Mouse (Mus musculus) bone marrow, adult 2 months (tissue): ENCODE data around the gene 2410004B18Rik. TPM values are rescaled to one million over a fixed set of nuclear protein-coding genes. Genes with fewer than 3 reads are reported as not detected.

ENCODE experiments used
- H3K27ac ChIP-seq: fragments of 200-500 bp; 2 replicates; pipeline ENCODE4 v1.5.1; 2012; ENCODE audit warnings: low read depth, mild to moderate bottlenecking, control low read depth, inconsistent platforms, low read length; ENCODE audit not compliant: control insufficient read depth, poor library complexity, insufficient read depth
- H3K4me1 ChIP-seq: fragments of 200-500 bp; 2 replicates; pipeline ENCODE4 v1.6.1; 2011; ENCODE audit warnings: low read length; ENCODE audit not compliant: control insufficient read depth, insufficient read depth
- H3K4me3 ChIP-seq: fragments of 200-500 bp; replicated peaks from 2 replicates; pipeline ENCODE3; 2011; ENCODE audit warnings: mild to moderate bottlenecking, low read depth, low read length, control low read depth; ENCODE audit not compliant: control insufficient read depth
- CTCF ChIP-seq: fragments of 200-500 bp; IDR thresholded peaks from 2 replicates; pipeline ENCODE4 v1.5.1; 2011; ENCODE audit warnings: low read length, control low read depth; ENCODE audit not compliant: control insufficient read depth, insufficient read depth
- POLR2A ChIP-seq: fragments of 200-500 bp; IDR thresholded peaks from 2 replicates; pipeline ENCODE4 v1.6.1; 2011; ENCODE audit warnings: low read depth, mild to moderate bottlenecking, control low read depth, low read length, borderline replicate concordance; ENCODE audit not compliant: control insufficient read depth
- WGBS: fragments of 180-500 bp; shearing (Covaris S2); methylation state at CpG from one replicate; pipeline ENCODE4 v1.1.7; 2018; 5-methylcytosine and 5-hydroxymethylcytosine counted together
- polyA plus RNA-seq: library from polyadenylated mRNA; stranded (reverse); fragments of >200 nt; gene quantifications from 2 replicates; pipeline ENCODE4 v1.2.4, GENCODE M21; 2011; ENCODE audit warnings: low replicate concordance; ENCODE audit not compliant: missing spikeins, insufficient read depth, insufficient read length

The 2410004B18Rik gene
- polyA plus RNA-seq, 1 experiment: 34.3 TPM

- WGBS: 44% methylated on average over 5 of the region's 5 CpGs
- Histone ChIP-seq H3K4me3 (no peak overlapping the region), H3K27ac (no peak overlapping the region), H3K4me1 (peaks cover 3% of the 10 kb centered on the region; the same call in 1 of the 2 replicates)
- TF ChIP-seq CTCF (no peak), POLR2A (no peak)
Observed at GRCm38 (mm10) chr3:145950815-145951130, 13.0 kb downstream of the 2410004B18Rik start.

GRCm38 (mm10) chr3:145951287-145952165 lies 13.7 kb downstream of the 2410004B18Rik start:
- H3K4me3 ChIP-seq: no peak overlapping the region
- no peak for TF ChIP-seq POLR2A
- no peak for TF ChIP-seq CTCF
- peaks cover 1% of the 10 kb centered on the region; the same call in 1 of the 2 replicates for H3K4me1 ChIP-seq
- WGBS: 50% methylated on average over 17 of the region's 17 CpGs
- no peak overlapping the region for H3K27ac ChIP-seq

GRCm38 (mm10) chr3:145952945-145953344 lies 15.1 kb downstream of the 2410004B18Rik start:
- peaks cover 1% of the 10 kb centered on the region; the same call in 1 of the 2 replicates for H3K4me1 ChIP-seq
- no peak overlapping the region for H3K4me3 ChIP-seq
- TF ChIP-seq CTCF (no peak), POLR2A (no peak)
- 58% methylated on average over 7 of the region's 7 CpGs for whole genome bisulfite sequencing
- no peak overlapping the region for H3K27ac ChIP-seq

GRCm38 (mm10) chr3:145953411-145953810 lies 15.6 kb downstream of the 2410004B18Rik start:
- WGBS: 66% methylated on average over 2 of the region's 2 CpGs
- H3K4me1 ChIP-seq: peaks cover 1% of the 10 kb centered on the region; the same call in 1 of the 2 replicates

GRCm38 (mm10) chr3:145959824-145960223 lies 22.0 kb downstream of the 2410004B18Rik start:
- H3K4me1 ChIP-seq: no peaks in the 10 kb centered on the region
- 60% methylated on average over 1 of the region's 1 CpGs for WGBS
- TF ChIP-seq CTCF: no peak
- H3K27ac ChIP-seq: no peak overlapping the region
- H3K4me3 ChIP-seq: no peak overlapping the region

More at GRCm38 (mm10) chr3:145953411-145953810, 15.6 kb downstream of the 2410004B18Rik start:
- Histone ChIP-seq H3K4me3 (no peak overlapping the region), H3K27ac (no peak overlapping the region)
- TF ChIP-seq POLR2A: no peak
- TF ChIP-seq CTCF: no peak

GRCm38 (mm10) chr3:145962411-145962810 lies 24.6 kb downstream of the 2410004B18Rik start:
- Histone ChIP-seq H3K4me1 (no peaks in the 10 kb centered on the region), H3K4me3 (no peak overlapping the region), H3K27ac (no peak overlapping the region)
- TF ChIP-seq CTCF (no peak), POLR2A (no peak)
- WGBS: 79% methylated on average over 9 of the region's 9 CpGs

- H3K27ac ChIP-seq: no peak overlapping the region
- TF ChIP-seq POLR2A (no peak), CTCF (no peak)
- WGBS: 27% methylated on average over 31 of the region's 31 CpGs
- no peaks in the 10 kb centered on the region for H3K4me1 ChIP-seq
- H3K4me3 ChIP-seq: no peak overlapping the region
Observed at GRCm38 (mm10) chr3:145963101-145964017, 25.5 kb downstream of the 2410004B18Rik start.

- H3K4me1 ChIP-seq: no peaks in the 10 kb centered on the region
- WGBS: 7% methylated on average over 10 of the region's 10 CpGs
- TF ChIP-seq POLR2A (no peak), CTCF (no peak)
- H3K27ac ChIP-seq: no peak overlapping the region
- no peak overlapping the region for H3K4me3 ChIP-seq
Observed at GRCm38 (mm10) chr3:145964018-145964387, 26.2 kb downstream of the 2410004B18Rik start.
